Mouse (Mus musculus): ENCODE measurements around the gene Siae.

DNA sequence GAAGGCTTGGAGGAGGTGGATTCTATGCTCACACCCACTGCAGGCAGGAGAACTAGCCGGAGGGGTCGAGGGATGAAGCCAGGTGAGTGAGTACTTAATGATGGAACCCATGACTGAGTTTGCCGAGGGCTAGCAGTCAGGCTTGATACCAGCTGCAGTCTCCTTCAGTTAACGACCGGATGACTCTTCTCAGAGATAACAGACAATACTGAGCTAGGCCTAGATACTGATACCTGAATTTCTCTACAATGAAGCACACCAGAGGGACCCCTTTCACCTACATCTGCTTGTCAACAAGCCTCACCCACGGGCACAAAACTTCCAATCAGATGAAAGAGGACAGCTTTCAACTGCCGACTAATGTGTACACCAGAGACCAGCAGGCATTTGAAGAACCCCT, 110.5 kb downstream of the Siae start:
- TF ChIP-seq CTCF (IDR thresholded peaks at IDR 0.05) (no peak), EP300 (IDR thresholded peaks at IDR 0.05) (no peak)
